Mouse (Mus musculus): ENCODE measurements around the gene Gmnn.

- TF ChIP-seq CTCF (IDR thresholded peaks at IDR 0.05; ENCODE audit: low read depth, low read length) (no peak), EP300 (IDR thresholded peaks at IDR 0.05; ENCODE audit: insufficient read depth, low read depth, low read length) (no peak)
Observed at GRCm38 (mm10) chr13:24723699-24724394, 37.9 kb downstream of the Gmnn start.

All from ES-Bruce4 (cell line).